Mouse (Mus musculus): ENCODE results near the gene Draxin. TPM values are rescaled to one million over a fixed set of nuclear protein-coding genes. Genes with fewer than 3 reads are reported as not detected.
"Not testable (repeated sequence)": the region's sequence is repeated elsewhere in the genome, so short reads cannot be mapped to it uniquely, and the experiment has no call there.

Draxin gene
- total RNA-seq, 2 experiments from 2014 or later: 0.07 TPM; not detected in 1

GRCm38 (mm10) chr4:148058218-148058819, 72.2 kb downstream of the Draxin start:
- DNase-seq (ENCODE audit: low spot score in 2 of 2): no peak

DNA sequence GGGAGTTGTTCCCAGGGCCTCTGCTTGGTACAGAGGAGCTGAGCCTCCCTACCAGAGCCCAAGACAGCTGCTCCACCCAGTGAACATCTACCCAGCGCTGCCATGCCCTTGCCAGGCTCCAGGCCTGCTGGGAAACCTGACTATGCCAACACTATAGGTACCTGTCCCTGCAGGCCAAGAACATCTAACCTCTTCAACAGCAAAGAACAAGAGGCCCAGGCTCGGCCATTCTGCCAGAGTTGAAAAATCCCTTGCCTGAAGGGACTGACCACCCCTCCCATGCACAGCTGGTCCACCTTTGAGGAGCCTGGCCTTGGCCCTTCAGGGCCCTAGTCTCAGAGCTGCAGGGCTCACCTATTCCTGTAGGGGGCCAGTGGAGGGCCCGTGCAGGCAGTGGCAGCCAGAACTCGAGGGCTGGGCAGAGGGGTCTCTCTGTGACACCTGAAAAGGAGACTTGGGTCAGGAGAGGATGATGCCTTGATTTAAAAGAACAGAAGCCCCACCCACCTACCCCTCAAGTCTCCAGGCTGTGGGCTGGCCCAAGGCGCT, 72.8 kb downstream of the Draxin start:
- no peak for DNase-seq (ENCODE audit: low spot score in 2 of 2)

DNA sequence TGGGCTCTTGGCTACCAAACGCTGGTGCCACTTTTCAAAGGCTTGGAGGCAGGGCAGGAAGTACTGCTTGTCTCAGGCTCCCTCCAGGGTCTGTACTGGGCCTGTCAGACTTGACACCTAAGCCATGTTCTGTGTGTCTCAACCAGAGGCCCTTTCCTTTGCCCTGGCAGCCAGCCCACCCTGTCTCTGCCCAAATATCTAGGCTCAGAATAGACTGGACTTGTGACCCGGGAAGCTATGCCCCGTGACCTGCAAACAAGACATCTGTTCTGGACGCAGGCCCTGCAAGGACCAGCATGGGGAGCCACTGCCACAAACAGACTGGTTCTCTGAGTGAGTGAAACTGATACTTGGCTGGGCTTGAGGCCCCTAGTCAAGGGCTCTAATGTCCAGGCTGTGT, 73.7 kb downstream of the Draxin start:
- no peak for DNase-seq (ENCODE audit: low spot score in 2 of 2)

DNA sequence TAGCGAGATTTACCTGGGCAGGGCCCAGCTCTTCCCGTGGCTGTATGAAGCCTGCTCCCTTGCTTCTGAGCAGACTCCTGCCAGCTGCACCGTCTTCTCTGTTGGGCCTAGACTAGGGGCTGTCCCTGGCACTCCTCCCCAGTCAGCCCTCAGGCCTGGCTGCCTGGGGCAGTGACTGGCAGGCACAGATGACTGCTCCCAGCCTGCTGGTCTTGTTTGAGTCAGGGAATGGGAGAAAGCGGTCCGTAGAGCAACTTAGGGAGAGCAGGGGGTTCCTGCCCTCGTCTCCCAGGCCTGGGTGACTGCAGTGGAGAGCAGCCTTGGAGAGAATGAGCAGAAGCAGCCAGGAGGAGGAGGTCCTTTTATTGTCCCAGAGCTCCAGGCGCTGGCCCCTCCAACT, 74.3 kb downstream of the Draxin start:
- DNase-seq (ENCODE audit: low spot score in 2 of 2): no peak

GRCm38 (mm10) chr4:148054961-148055695, 75.4 kb downstream of the Draxin start:
- DNase-seq (ENCODE audit: low spot score in 2 of 2): no peak

DNA sequence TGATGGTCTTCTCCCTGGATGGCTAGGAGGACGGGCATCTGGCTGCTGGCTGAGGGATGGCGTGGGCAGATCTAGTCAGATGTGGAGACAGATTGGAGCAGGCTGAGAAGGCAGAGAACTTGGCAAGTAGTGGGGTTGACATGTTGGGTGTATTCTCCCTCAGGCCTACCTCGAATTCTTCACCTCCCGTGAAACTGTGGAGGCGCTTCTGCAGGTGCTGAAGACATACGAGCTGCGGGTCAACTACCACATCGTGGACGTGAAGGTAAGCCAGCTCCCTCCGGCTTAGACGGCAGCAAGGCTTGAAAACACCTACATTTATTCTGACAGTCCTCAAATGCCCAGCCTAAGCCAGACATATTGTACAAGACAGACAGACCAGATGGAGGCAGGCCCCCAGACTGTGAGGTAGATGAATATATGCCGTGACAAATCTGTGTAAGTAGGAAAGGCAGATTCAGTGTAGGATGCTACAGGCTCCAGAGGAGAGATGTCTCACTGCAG, 77.0 kb downstream of the Draxin start:
- no peak for DNase-seq (ENCODE audit: low spot score in 2 of 2)

GRCm38 (mm10) chr4:148052976-148053375, 77.5 kb downstream of the Draxin start:
- DNase-seq (ENCODE audit: low spot score in 2 of 2): no peak

DNA sequence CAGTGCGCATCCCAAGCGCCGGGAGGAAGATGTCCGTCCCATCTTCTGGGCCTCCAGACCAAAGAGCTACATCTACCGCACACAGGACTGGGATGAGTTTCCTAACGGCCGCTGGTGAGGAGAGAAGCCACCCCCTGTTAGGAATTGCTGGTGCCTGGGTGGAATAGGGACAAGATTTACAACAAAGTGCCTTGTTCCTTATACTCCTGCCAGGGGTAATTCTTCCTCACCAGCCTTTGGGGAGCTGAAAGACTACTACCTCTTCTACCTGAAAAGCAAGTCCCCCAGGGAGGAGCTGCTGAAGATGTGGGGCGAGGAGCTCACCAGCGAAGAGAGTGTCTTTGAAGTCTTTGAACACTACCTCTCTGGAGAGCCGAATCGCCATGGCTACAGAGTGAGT, 78.6 kb downstream of the Draxin start:
- DNase-seq (ENCODE audit: low spot score in 2 of 2): no peak

GRCm38 (mm10) chr4:148051046-148051776, 79.3 kb downstream of the Draxin start:
- no peak for DNase-seq (ENCODE audit: low spot score in 2 of 2)

- DNase-seq (ENCODE audit: low spot score in 2 of 2): not testable (repeated sequence)
Measured at GRCm38 (mm10) chr4:148050396-148050914, 80.0 kb downstream of the Draxin start.

Small RNA genes within 50 kb of the gene (microRNA-seq; reads per million reads assigned to microRNA genes)
- gene Mir7022 (ENCODE audit: borderline number of aligned reads in 2 of 2): 0 reads per million in 2 experiments

Other genes with a start within 250 kb of the Draxin start
- gene Mfn2, start 226.0 kb downstream of the Draxin start, total RNA-seq (2021): 100 to 1,000 TPM; 187 to 211 TPM
- gene Plod1, start 193.9 kb downstream of the Draxin start, total RNA-seq (2021): 10 to 100 TPM; 38.1 to 54.7 TPM
- gene 2510039O18Rik, start 189.8 kb downstream of the Draxin start, total RNA-seq (2021): 10 to 100 TPM; 44.1 to 48.0 TPM
- under 1 TPM in 1 of 2 experiments, not detected in 1; 0.42 TPM for gene Nppb, start 144.9 kb downstream of the Draxin start, total RNA-seq (2021)
- not detected for gene Nppa, start 130.0 kb downstream of the Draxin start, total RNA-seq (2021)
- 10 to 100 TPM; 11.2 to 13.8 TPM for gene Clcn6, start 91.9 kb downstream of the Draxin start, total RNA-seq (2021)
- gene Mthfr, start 91.6 kb downstream of the Draxin start, total RNA-seq (2021): 10 to 100 TPM; 33.8 to 37.7 TPM
- gene Agtrap, start 42.7 kb downstream of the Draxin start, total RNA-seq (2021): 10 to 100 TPM; 54.8 to 85.8 TPM
- 10 to 100 TPM; 20.2 to 21.6 TPM for gene Mad2l2, start 314 bp downstream of the Draxin start, total RNA-seq (2021)
- gene Fbxo6, start 21.4 kb upstream of the Draxin start, total RNA-seq (2021): 10 to 100 TPM; 38.1 to 46.5 TPM
- 10 to 100 TPM; 14.1 to 21.4 TPM for gene Fbxo44, start 29.8 kb upstream of the Draxin start, total RNA-seq (2021)
- gene Fbxo2, start 29.9 kb upstream of the Draxin start, total RNA-seq (2021): 1 to 10 TPM; 6.7 to 9.9 TPM
- 1 to 10 TPM in 1 of 2 experiments, under 1 TPM in 1; 0.10 to 1.3 TPM for gene Disp3, start 157.3 kb upstream of the Draxin start, total RNA-seq (2021)

Measured in adrenal gland, adult 18-20 months (tissue).